Mouse (Mus musculus) G1E (cell line): Measurements from ENCODE around the gene 1700016D06Rik.

Experiments used
- CTCF ChIP-seq: IDR thresholded peaks from 2 replicates; pipeline ENCODE4 v1.5.1; 2012; ENCODE audit warnings: low read depth, low read length, inconsistent platforms, mixed read lengths
- GATA1 ChIP-seq: IDR thresholded peaks from 2 replicates; pipeline ENCODE4 v1.6.1; 2012; ENCODE audit warnings: borderline replicate concordance, low read length, inconsistent platforms, mixed read lengths
- POLR2AphosphoS5 ChIP-seq: IDR thresholded peaks from 2 replicates; pipeline ENCODE4 v1.6.1; 2012; ENCODE audit warnings: low read depth, low read length, inconsistent platforms; ENCODE audit not compliant: insufficient replicate concordance
- TAL1 ChIP-seq: conservative IDR thresholded peaks from 2 replicates; pipeline ENCODE4 v1.6.1; 2012; ENCODE audit warnings: low read depth, low read length, inconsistent platforms, mixed read lengths

- TF ChIP-seq CTCF (no peak), TAL1 (no peak), POLR2AphosphoS5 (no peak), GATA1 (no peak)
Observed at GRCm38 (mm10) chr8:11704716-11705420, 4.0 kb upstream of the 1700016D06Rik start.
